Mouse (Mus musculus) cerebellum, postnatal 25 days (tissue): ENCODE measurements around the gene Pde1b.
A peak's percentile ranks its signal among the peaks of the same experiment; 100 is the strongest.

Source experiments
- DNase-seq, 2 experiments: peaks; one replicate each; pipeline ENCODE4 v3.0.0; 2021; ENCODE audit warnings: mixed read lengths in 2 of 2

Pde1b gene

GRCm38 (mm10) chr15:103552096-103552690, 49.4 kb downstream of the Pde1b start:
- peak in 1 of 2 experiments; percentile 68 for DNase-seq

GRCm38 (mm10) chr15:103564981-103565380, 62.1 kb downstream of the Pde1b start, which contains the start of gene Glycam1:
Gene Glycam1, minus strand, starts transcription at chr15:103565081.
- no peak for DNase-seq
